Mouse (Mus musculus) layer of hippocampus, adult 2 months (tissue): Measurements from ENCODE around the gene Bcl11a. TPM values are rescaled to one million over a fixed set of nuclear protein-coding genes. Genes with fewer than 3 reads are reported as not detected.
A peak's percentile ranks its signal among the peaks of the same experiment; 100 is the strongest.

Experiments
- DNase-seq, 2 experiments: peaks; one replicate each; pipeline ENCODE4 v3.0.0; 2022; ENCODE audit warnings: low spot score in 2 of 2
- H3K27ac ChIP-seq: fragments of 200-600 bp; 2 replicates; pipeline ENCODE4 v1.8.1; 2022
- H3K4me3 ChIP-seq: fragments of 200-600 bp; 2 replicates; pipeline ENCODE4 v1.8.1; 2022; ENCODE audit warnings: mild to moderate bottlenecking
- CTCF ChIP-seq: fragments of 200-600 bp; conservative IDR thresholded peaks from 2 replicates; pipeline ENCODE4 v1.8.1; 2022; ENCODE audit warnings: antibody characterized with exemption, mild to moderate bottlenecking, moderate library complexity
- total RNA-seq, 2 experiments: library from RNA; stranded (reverse); gene quantifications; 2 replicates each; pipeline ENCODE4 v1.2.3; 2021

Gene Bcl11a
- total RNA-seq, 2 experiments from 2014 or later = 117 to 121 TPM

- peak overlapping the region; percentile 43 for H3K27ac ChIP-seq
- TF ChIP-seq CTCF = no peak
- DNase-seq = no peak
- H3K4me3 ChIP-seq = no peak overlapping the region
Observed at GRCm38 (mm10) chr11:24164065-24164464, 86.2 kb downstream of the Bcl11a start.

DNA sequence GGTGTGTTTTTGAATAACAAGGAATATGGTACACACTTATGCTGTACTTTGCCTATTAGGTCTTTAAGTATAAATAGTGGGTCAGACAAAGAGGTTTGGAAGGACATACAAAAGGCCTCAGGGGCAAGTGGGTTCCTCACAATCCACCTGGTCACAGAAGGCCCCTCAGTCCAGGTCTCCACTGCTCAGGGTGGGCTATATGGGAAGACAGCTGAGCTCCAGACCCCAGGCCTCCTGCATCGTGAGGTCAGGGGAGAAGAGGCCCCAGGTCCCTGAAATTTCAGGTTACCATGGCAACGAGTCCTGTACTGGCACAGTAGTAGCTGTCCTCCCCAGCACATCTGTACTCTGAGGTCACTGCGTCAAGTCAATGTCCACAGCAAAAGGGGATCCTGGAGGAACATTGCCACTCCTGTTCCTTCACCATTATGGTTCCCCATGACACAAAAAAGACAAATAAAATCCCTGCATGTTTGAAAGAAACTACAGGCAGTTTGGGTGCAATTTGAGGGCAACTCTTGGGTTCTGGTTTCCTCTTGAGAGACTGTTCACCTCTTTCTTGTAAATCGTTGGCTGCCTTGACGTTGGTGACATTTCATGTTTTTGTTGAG is 93.9 kb downstream of the Bcl11a start:
- H3K4me3 ChIP-seq = no peak overlapping the region
- no peak for DNase-seq
- TF ChIP-seq CTCF = no peak
- H3K27ac ChIP-seq = no peak overlapping the region

GRCm38 (mm10) chr11:24172585-24172984 is 94.7 kb downstream of the Bcl11a start:
- H3K27ac ChIP-seq = no peak overlapping the region
- TF ChIP-seq CTCF = no peak
- DNase-seq = no peak
- H3K4me3 ChIP-seq = no peak overlapping the region

DNA sequence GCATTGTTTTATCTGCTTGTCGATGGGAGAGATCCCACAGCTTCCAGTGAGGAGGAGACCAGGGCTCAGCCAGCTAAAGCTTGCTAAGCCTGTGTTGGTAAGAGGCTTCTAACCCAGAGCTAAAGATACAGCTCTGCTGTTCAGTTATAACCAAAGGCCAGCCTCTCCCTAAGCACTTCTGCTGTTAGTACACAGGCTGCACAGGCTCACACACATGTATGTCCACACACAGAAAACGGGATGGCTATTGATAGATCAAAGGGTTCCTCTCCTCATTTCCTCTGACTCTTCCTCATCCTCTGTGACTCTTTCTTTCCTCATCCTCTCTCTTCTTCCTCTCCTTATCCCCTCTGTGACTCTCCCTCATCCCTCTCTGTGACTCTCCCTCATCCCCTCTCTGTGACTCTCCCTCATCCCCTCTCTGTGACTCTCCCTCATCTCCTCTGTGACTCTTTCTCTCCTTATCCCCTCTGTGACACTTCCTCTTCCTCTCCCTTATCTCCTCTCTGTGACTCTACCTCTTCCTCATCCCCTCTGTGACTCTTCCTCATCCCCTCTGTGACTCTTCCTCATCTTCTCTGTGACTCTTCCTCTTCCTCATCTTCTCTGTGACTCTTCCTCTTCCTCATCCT is 96.4 kb downstream of the Bcl11a start:
- no peak for TF ChIP-seq CTCF
- no peak for DNase-seq
- peak overlapping the region; percentile 47 for H3K27ac ChIP-seq
- no peak overlapping the region for H3K4me3 ChIP-seq

- no peak for TF ChIP-seq CTCF
- no peak for DNase-seq
- Histone ChIP-seq H3K27ac (peak overlapping the region; percentile 64), H3K4me3 (no peak overlapping the region)
Observed at GRCm38 (mm10) chr11:24177458-24177857, 99.6 kb downstream of the Bcl11a start.

DNA sequence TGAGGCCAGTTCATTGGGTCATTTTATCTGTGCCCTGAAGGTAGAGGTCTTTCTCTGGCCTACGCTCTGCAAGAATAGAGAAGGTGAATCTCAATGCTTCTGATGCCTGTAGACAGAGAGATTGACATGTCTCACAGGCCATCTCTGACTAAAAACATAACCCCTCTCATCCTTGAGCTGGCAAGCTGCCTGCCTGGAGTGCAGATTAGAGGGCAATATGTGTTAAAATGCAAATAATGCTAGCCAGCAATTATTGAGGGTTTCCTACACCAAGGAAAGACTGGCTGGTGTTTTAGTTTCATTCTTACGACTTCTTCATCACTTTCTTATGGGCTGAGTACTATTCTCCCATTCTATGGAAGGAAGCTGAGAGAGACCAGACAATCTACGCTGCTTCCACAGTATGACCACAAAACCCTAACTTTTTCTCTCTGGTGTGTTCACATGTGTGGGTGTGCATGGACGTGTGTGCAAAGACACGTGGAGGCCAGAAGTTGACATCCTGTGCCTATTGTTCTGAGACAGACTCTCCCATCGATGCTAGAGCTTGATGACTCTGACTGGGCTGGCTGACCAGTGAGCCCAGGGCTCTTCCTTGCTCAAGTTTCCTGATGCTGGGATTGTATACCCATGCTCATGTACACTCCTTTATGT is 101.1 kb downstream of the Bcl11a start:
- TF ChIP-seq CTCF = no peak
- Histone ChIP-seq H3K27ac (0 out of 2 replicates have a peak overlapping the region, but pooled peaks have one; percentile 1), H3K4me3 (no peak overlapping the region)
- no peak for DNase-seq

GRCm38 (mm10) chr11:24180040-24180439 is 102.2 kb downstream of the Bcl11a start:
- DNase-seq = peak; percentile 18 to 40
- peak overlapping the region; percentile 46 for H3K27ac ChIP-seq
- TF ChIP-seq CTCF = no peak
- H3K4me3 ChIP-seq = no peak overlapping the region

GRCm38 (mm10) chr11:24183501-24183900 is 105.6 kb downstream of the Bcl11a start:
- Histone ChIP-seq H3K4me3 (no peak overlapping the region), H3K27ac (peak overlapping the region; percentile 12; the same call in 1 of the 2 replicates)
- DNase-seq = no peak
- no peak for TF ChIP-seq CTCF

GRCm38 (mm10) chr11:24184932-24185331 is 107.1 kb downstream of the Bcl11a start:
- DNase-seq = no peak
- peak; percentile 59 for TF ChIP-seq CTCF
- Histone ChIP-seq H3K27ac (no peak overlapping the region), H3K4me3 (no peak overlapping the region)

GRCm38 (mm10) chr11:24190411-24190810 is 112.6 kb downstream of the Bcl11a start:
- Histone ChIP-seq H3K4me3 (no peak overlapping the region), H3K27ac (no peak overlapping the region)
- TF ChIP-seq CTCF = no peak
- DNase-seq = no peak

- Histone ChIP-seq H3K27ac (no peak overlapping the region), H3K4me3 (no peak overlapping the region)
- no peak for DNase-seq
- TF ChIP-seq CTCF = no peak
Observed at GRCm38 (mm10) chr11:24196460-24197190, 118.8 kb downstream of the Bcl11a start.

DNA sequence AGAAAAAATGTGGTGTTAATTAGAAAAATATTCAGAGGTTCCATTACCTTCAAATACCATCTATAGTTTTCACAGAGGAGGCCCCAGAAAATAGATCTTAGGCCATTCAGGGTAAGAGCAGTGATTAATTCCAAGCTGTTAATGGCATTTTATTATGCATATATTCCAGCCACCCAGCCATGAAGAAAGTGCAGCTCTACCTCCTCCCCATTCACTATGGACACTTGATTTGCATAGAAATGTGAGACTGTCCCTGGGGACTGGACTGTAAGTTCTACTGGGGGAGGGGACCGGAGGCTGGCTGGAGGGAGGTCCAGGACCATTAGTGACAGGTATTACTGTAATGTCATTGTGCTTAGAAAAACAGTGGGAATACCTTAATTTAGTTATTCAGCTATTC is 119.6 kb downstream of the Bcl11a start:
- no peak overlapping the region for H3K4me3 ChIP-seq
- TF ChIP-seq CTCF = no peak
- H3K27ac ChIP-seq = no peak overlapping the region
- DNase-seq = no peak

- DNase-seq = no peak
- Histone ChIP-seq H3K27ac (no peak overlapping the region), H3K4me3 (no peak overlapping the region)
- TF ChIP-seq CTCF = no peak
Observed at GRCm38 (mm10) chr11:24199560-24199959, 121.7 kb downstream of the Bcl11a start.
